Mouse (Mus musculus) cerebellum, adult 18-20 months (tissue): ENCODE data around the gene Armcx1.
"Not testable (repeated sequence)": the region's sequence is repeated elsewhere in the genome, so short reads cannot be mapped to it uniquely, and the experiment has no call there.

ENCODE experiments used
- DNase-seq, 2 experiments: peaks; one replicate each; pipeline ENCODE4 v3.0.0; 2021

Gene Armcx1

GRCm38 (mm10) chrX:134717752-134718308, at the start of gene Armcx1:
Gene Armcx1 (plus strand): TSS chrX:134717963.
- DNase-seq = peak; percentile 71 to 81

DNA sequence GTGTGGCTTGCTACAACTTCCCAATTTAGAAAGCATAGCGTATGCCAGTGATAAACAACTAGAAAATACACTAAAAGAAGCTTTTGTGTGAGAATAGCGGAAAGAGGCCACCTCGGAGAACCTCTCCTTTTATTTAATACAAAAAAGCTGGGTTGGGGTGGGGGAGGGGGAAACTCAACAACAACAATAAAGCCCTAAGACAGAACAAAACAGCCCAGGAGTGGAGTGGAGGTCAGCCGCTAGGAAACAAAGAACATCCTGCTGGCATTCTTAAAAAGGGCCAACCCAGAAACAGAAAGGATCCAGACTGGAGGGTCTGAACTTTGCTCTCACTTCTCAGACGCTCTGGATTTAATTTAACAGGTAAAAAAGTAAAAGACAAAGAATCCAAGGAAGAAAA, 42.7 kb upstream of the Armcx1 start:
- DNase-seq = no peak

- DNase-seq = no peak
Observed at GRCm38 (mm10) chrX:134675959-134676358, 41.8 kb upstream of the Armcx1 start.

DNA sequence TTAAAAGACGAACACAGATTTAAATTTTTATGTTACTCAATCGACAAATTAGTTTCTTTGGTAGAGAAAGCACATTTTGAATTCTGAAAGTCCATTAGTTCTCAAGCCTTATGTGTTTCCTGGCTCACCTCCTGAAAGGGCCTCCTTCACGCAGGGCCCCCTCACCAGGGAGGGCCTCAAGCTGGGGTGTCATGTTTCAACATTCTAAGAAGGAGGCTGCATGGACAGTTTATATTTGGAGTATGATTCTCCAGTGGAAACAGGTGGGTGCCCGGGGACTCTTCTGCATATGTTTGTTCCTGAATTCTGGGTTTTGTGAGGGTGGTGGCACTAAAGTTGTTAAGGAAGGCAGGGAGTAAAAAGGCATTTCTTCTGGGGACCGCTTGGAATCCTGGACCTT, 32.8 kb upstream of the Armcx1 start:
- no peak for DNase-seq

DNA sequence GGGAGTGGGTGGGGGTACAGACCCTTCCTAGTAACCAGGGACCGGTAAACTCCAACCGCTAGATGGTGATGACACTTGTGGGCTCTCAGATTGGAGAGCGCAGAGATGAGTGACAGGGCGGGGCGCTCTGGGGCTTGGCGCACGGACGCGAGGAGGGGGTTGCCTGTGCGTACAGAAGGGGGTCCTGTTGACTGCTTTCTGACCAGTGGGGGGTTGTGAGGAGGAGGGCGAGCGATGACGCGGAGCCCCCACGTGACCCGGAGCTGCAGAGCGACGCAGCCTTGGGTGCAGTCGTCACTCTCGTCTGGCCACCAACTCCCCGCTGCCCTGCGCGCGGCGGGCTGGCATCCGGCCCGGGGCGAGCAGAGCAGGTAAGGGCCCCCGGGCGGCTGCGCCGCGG, 31.5 kb upstream of the Armcx1 start, which contains the start of gene Armcx4:
Armcx4 (plus strand) TSS at position 253 of the 400 bp plus-strand sequence.
- peak; percentile 76 to 80 for DNase-seq

DNA sequence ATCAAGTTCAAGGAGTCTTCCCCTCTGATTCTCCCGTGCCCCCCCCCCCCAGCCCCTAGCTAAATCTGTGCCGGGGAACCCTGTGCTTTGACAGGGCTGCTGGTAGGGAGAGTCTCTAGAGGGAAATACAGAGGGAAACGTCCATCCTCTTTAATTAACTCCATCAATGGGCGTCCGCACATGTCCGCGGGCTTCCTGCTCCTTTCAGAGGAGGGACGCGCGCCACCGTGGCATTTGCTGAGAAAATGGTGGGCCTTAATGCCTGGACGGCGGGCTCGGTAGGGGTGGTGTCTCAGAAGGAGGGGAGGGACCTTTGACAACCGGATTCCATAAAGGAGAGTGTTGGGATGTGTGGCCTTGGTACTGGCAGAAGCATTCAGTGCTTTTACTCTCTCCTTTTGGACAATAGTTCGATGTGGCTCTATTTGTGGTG, 31.0 kb upstream of the Armcx1 start:
- peak; percentile 44 to 51 for DNase-seq

DNA sequence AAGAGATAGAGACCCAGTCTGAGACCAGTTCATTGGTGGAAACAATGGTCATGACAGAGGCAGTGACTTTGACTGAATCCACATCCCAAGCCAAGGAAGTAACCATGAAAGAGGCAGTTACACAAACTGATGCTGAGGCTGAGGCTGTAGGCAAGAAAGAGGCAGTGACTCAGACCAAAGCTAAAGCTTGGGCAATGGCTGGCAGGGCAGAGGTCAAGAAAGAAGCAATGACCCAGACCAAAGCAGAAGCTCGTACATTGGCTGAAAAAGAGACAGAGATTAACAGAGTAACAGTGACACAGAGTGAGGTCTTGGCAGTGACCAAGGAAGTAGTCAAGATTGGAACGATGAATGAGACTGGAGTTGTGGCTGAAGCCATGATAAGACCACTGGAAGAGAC, 28.1 kb upstream of the Armcx1 start:
- no peak for DNase-seq

- peak in 1 of 2 experiments; percentile 15 for DNase-seq
Observed at GRCm38 (mm10) chrX:134690871-134691539, 26.8 kb upstream of the Armcx1 start.

- no peak for DNase-seq
Observed at GRCm38 (mm10) chrX:134691540-134691935, 26.2 kb upstream of the Armcx1 start.

GRCm38 (mm10) chrX:134716863-134717262, 900 bp upstream of the Armcx1 start:
- DNase-seq = no peak

DNA sequence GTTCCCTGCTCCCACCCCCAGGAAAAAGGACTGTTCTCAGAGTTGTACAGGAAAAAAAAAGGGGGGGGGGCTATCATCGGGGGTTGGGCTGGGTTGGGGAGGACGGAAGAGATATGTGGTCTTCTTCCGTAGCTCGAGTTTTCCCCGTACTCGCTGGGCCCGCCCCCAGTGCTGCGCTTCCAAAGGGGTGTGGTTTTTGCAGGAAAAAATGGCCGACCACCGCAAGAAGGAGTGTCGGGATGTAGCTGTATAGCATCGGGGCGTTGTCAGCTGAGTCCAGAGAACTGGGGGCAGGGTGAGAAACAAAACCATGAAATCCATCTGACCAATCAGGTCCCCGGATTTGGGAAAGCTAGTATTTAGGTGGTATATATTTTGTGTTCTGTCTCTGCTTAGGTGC, 761 bp downstream of the Armcx1 start:
- DNase-seq = peak; percentile 48 to 59

DNA sequence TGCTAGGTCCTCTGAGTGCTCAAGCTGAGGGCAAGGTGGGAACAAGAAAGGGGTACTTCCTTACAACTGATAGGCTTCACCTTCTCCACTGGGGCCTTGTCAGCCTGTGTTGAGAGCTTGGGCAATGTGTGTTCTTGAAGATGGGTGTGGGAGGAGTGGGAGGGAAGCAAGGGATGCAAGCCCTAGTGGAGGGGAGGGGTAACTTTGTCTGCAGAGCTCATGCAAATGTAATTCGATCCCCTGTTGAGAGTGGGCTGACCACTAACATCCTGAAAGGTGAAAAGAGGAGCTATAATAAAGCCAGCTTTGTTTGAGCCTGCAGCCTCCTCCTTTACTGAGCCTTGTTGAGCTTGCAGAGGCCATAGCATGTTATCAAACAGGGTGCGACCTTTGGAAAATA, 6.0 kb downstream of the Armcx1 start:
- not testable (repeated sequence) for DNase-seq

DNA sequence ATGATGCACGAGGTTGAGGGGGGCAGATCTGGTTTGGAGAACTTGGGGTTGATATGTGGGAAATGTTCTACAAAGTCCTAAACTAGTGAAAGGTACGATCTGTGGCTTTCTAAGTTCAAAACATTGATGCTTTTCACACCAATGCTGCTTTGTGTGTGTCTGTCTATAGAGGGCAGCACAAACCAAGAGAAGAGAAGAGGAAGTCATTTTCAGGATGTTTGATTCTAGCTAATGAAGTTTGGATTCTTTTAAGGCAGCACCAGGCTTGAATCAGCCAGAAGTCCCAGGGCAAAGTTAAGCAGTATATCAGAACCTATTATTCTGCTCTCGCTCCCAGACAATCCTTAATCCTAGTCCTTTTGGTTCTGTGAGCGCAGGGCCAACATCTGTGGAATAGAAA, 12.0 kb downstream of the Armcx1 start:
- peak in 1 of 2 experiments; percentile 15 for DNase-seq

DNA sequence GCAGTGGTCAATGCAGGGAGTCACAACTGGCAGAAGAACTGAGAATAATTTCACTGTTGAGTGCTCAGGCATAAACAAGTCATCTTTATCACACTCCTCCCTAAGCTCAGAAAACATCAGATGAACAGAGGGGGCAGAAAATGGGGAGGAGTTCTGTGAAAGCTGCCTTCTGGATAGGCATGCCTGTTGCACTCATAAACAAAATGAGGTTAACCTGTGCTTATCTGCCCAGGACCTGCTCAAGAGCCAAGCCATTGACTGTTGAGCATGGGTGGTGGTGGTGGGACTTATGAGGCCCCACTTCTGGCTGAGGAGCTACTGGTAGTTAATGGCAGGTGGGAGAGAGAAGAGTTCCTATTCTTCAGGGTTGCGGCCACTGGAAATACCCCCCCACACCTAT, 20.0 kb downstream of the Armcx1 start:
- no peak for DNase-seq

GRCm38 (mm10) chrX:134739160-134739559, 21.4 kb downstream of the Armcx1 start:
- DNase-seq = no peak

DNA sequence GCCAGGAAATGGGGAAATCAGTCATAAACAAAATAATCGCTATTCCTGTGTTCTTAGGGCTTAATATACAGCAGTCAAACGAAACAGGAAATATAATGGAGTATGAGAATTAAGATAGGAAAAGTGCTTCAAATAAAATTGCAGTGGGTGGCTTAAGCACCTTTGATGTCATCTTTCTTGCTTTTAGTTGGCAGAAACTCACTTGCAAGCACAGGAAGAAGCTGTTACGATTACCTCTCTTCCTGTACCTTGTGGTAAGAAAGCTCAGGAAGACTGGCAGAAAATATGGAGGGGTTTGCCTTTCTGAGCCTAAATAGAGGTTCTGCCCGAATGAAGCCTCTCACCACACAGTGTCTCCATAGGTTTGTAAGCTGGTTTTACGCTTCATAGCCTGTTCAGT, 24.1 kb downstream of the Armcx1 start:
- no peak for DNase-seq

GRCm38 (mm10) chrX:134746459-134746858, 28.7 kb downstream of the Armcx1 start:
- DNase-seq = peak; percentile 52 to 53

GRCm38 (mm10) chrX:134750764-134751592, 33.2 kb downstream of the Armcx1 start, which contains the start of gene Armcx6:
Gene Armcx6 (minus strand): TSS chrX:134751417.
- peak; percentile 71 to 81 for DNase-seq

DNA sequence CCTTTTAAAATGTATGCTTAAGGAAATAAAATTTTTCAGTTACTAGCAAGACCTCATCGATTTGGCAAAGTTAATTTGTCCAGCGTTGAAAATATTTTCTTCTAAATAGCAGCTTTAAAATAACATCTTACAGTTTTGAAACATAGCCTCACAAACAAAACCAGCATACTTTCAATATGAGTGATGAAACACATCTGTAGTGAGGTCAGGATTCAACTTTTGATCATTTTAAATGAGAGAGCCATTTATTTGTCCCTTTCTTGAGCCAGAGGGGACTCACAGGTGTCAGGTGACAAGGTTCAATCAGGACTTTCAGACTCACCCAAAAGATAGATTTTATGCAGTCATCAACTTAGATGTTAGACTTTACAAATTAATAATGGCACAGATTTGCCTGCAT, 34.1 kb downstream of the Armcx1 start:
- DNase-seq = no peak

GRCm38 (mm10) chrX:134752584-134752983, 34.8 kb downstream of the Armcx1 start:
- no peak for DNase-seq

GRCm38 (mm10) chrX:134756434-134757292, 38.9 kb downstream of the Armcx1 start, which contains the start of gene Armcx3:
Gene Armcx3 (plus strand): TSS chrX:134756595.
- DNase-seq = peak; percentile 61 to 76

DNA sequence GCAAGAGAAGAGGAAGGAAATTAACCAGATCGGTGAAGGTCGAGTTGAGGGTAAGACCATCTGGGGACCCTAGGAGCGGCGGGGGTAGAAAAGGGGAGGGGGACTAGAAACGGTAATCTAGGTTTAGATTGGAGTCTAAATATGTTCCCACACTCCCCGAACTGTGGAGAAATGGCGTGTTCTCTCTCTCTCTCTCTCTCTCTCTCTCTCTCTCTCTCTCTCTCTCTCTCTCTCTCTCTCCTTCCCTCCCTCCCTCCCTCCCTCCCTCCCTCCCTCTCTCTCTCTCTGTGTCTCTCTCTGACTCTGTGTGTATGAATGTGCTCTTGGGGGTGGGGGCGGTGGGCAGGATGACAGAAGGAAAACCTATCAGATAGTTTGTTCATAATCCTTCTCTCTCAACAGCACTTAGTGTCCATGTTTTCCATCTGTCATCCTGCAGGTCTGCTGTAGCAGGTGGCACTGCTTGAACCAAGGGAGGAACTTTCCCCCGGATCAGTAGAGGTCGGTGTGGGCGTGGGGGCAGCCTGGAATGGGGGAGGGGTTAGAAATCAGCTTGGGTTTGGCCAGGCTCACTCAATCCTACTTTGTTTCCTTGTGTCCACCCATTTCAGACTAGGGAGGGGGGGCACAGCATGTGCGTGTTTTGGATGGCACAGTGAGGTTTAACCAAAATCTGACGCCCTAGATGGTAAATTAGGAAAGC, 39.7 kb downstream of the Armcx1 start:
- DNase-seq = peak; percentile 14 to 26
